In genomic region chr7:101905561-101906286, GRCm38 (mm10) we compare ENCODE assay signal across 8 mouse cellular contexts. TPM values are rescaled to one million over a fixed set of nuclear protein-coding genes. Genes with fewer than 3 reads are reported as not detected.
DNase-seq lines count a peak whose midpoint lies in the region; ATAC-seq and TF ChIP-seq lines count a peak whose summit lies in the region.

Gene Lamtor1 (plus strand): TSS chr7:101905904.

- H3K4me2 ChIP-seq in heart, embryonic 12.5 days: peak within 1 kb of the TSS; percentile 81
- peak within 1 kb of the TSS; percentile 56 for H3K4me2 ChIP-seq in kidney, postnatal 0 days (ENCODE audit: low read length)
- peak within 1 kb of the TSS; percentile 89 for H3K4me2 ChIP-seq in liver, embryonic 11.5 days
- H3K4me2 ChIP-seq in stomach, embryonic 14.5 days (replicated peaks; ENCODE audit: low read depth, low read length): peak within 1 kb of the TSS; percentile 78

- H3K9ac ChIP-seq in heart, embryonic 12.5 days: peak within 1 kb of the TSS; percentile 96
- H3K9ac ChIP-seq in kidney, postnatal 0 days (ENCODE audit: low read depth, low read length): peak within 1 kb of the TSS; percentile 83
- H3K9ac ChIP-seq in liver, embryonic 11.5 days (ENCODE audit: low read depth, low read length): peak within 1 kb of the TSS; percentile 77
- H3K9ac ChIP-seq in stomach, embryonic 14.5 days (replicated peaks; ENCODE audit: low read depth, low read length): peak within 1 kb of the TSS; percentile 81

- peak; percentile 95 for ATAC-seq in erythroid progenitor cell, adult 5-6 weeks (replicated peaks; ENCODE audit: low FRiP score, poor library complexity, severe bottlenecking)
- ATAC-seq in heart, embryonic 12.5 days (ENCODE audit: insufficient number of reproducible peaks, low FRiP score): peak; percentile 99
- peak; percentile 98 for ATAC-seq in kidney, postnatal 0 days (replicated peaks; ENCODE audit: low FRiP score, low read depth)
- peak; percentile 95 for ATAC-seq in liver, embryonic 11.5 days (replicated peaks; ENCODE audit: low FRiP score)
- ATAC-seq in stomach, embryonic 14.5 days (ENCODE audit: insufficient number of reproducible peaks, insufficient read depth, low FRiP score, low read depth): peak; percentile 97

- no peaks in the 10 kb centered on the region for H3K27me3 ChIP-seq in heart, embryonic 12.5 days (replicated peaks)
- H3K27me3 ChIP-seq in kidney, postnatal 0 days (ENCODE audit: insufficient read depth, low read length): no peaks in the 10 kb centered on the region
- H3K27me3 ChIP-seq in liver, embryonic 11.5 days (replicated peaks; ENCODE audit: control insufficient read depth, insufficient read depth, low read length): no peaks in the 10 kb centered on the region
- no peaks in the 10 kb centered on the region for H3K27me3 ChIP-seq in stomach, embryonic 14.5 days (ENCODE audit: control insufficient read depth, insufficient read depth, low read length)

- H3K9me3 ChIP-seq in heart, embryonic 12.5 days (replicated peaks): no peaks in the 10 kb centered on the region
- H3K9me3 ChIP-seq in kidney, postnatal 0 days (replicated peaks; ENCODE audit: low read length): no peaks in the 10 kb centered on the region
- H3K9me3 ChIP-seq in liver, embryonic 11.5 days (ENCODE audit: control insufficient read depth, low read length): no peaks in the 10 kb centered on the region
- no peaks in the 10 kb centered on the region for H3K9me3 ChIP-seq in stomach, embryonic 14.5 days (ENCODE audit: control insufficient read depth, low read depth, low read length)

- peaks cover 29% of the 10 kb centered on the region for H3K4me1 ChIP-seq in heart, embryonic 12.5 days (replicated peaks)
- peaks cover 4% of the 10 kb centered on the region; the same call in 1 of the 2 replicates for H3K4me1 ChIP-seq in kidney, postnatal 0 days (replicated peaks; ENCODE audit: insufficient read depth, low read length)
- peaks cover 13% of the 10 kb centered on the region for H3K4me1 ChIP-seq in liver, embryonic 11.5 days (replicated peaks; ENCODE audit: control insufficient read depth, insufficient read depth, low read length)
- peaks cover 13% of the 10 kb centered on the region; the same call in 1 of the 2 replicates for H3K4me1 ChIP-seq in stomach, embryonic 14.5 days (ENCODE audit: control insufficient read depth, insufficient read depth, low read length)

- H3K27ac ChIP-seq in heart, embryonic 12.5 days (ENCODE audit: poor library complexity, severe bottlenecking): peak within 1 kb of the TSS; percentile 98
- peak within 1 kb of the TSS; percentile 95 for H3K27ac ChIP-seq in kidney, postnatal 0 days
- peak within 1 kb of the TSS; percentile 87 for H3K27ac ChIP-seq in liver, embryonic 11.5 days (ENCODE audit: low read depth, low read length)
- peak within 1 kb of the TSS; percentile 96 for H3K27ac ChIP-seq in stomach, embryonic 14.5 days (ENCODE audit: low read length)

- H3K36me3 ChIP-seq in heart, embryonic 12.5 days: peaks cover 29% of the 10 kb centered on the region
- peaks cover 12% of the 10 kb centered on the region for H3K36me3 ChIP-seq in kidney, postnatal 0 days (ENCODE audit: insufficient read depth, low read length)
- peaks cover 13% of the 10 kb centered on the region; the same call in 1 of the 2 replicates for H3K36me3 ChIP-seq in liver, embryonic 11.5 days (ENCODE audit: control insufficient read depth, insufficient read depth, low read length)
- H3K36me3 ChIP-seq in stomach, embryonic 14.5 days (ENCODE audit: control insufficient read depth, insufficient read depth, low read length): peaks cover 16% of the 10 kb centered on the region

- peak; percentile 98 for DNase-seq in CD4-positive helper T cell, adult 2 months (ENCODE audit: low read depth, low spot score)
- DNase-seq in brain, embryonic 18.5 days (ENCODE audit: low read depth, low spot score): peak; percentile 98
- DNase-seq in kidney, postnatal 0 days (ENCODE audit: low spot score): peak; percentile 100
- DNase-seq in liver, embryonic 11.5 days (ENCODE audit: low spot score): peak; percentile 98
- DNase-seq in naive thymus-derived CD4-positive, alpha-beta T cell, adult 2 months (ENCODE audit: low read depth): peak; percentile 96

- WGBS in heart, embryonic 12.5 days: under 1% methylated on average over 61 of the region's 61 CpGs
- under 1% methylated on average over 61 of the region's 61 CpGs for WGBS in kidney, postnatal 0 days
- under 1% methylated on average over 61 of the region's 61 CpGs for WGBS in liver, embryonic 11.5 days
- WGBS in stomach, embryonic 14.5 days: under 1% methylated on average over 61 of the region's 61 CpGs

- no peak for TF ChIP-seq CTCF in kidney, postnatal 0 days (IDR thresholded peaks at IDR 0.05; ENCODE audit: low read depth)

- peak within 1 kb of the TSS; percentile 96 for H3K4me3 ChIP-seq in heart, embryonic 12.5 days
- H3K4me3 ChIP-seq in kidney, postnatal 0 days (replicated peaks; ENCODE audit: low read depth, low read length): peak within 1 kb of the TSS; percentile 65
- H3K4me3 ChIP-seq in liver, embryonic 11.5 days (ENCODE audit: low read depth, low read length): peak within 1 kb of the TSS; percentile 66
- peak within 1 kb of the TSS; percentile 79 for H3K4me3 ChIP-seq in stomach, embryonic 14.5 days (ENCODE audit: low read depth, low read length)

RNA-seq across cellular contexts. Expression of gene Lamtor1, which starts in this region (rescaled TPM):
- total RNA-seq in erythroid progenitor cell, adult 5-6 weeks (2015; ENCODE audit: low replicate concordance): 26.8 and 44.7 TPM in 2 replicates
- 19.9 and 28.5 TPM in 2 replicates for total RNA-seq in erythroid progenitor cell, adult 5-6 weeks (2017; ENCODE audit: low replicate concordance)
- polyA plus RNA-seq in heart, embryonic 12.5 days (2016; fragmentation: Nextera tagmentation; extraction: Ambion mirVana): 128 and 131 TPM in 2 replicates
- 164 and 165 TPM in 2 replicates for polyA plus RNA-seq in kidney, postnatal 0 days (2015; fragmentation: Nextera tagmentation; extraction: Ambion mirVana)
- polyA plus RNA-seq in liver, embryonic 11.5 days (2014; fragmentation: Nextera tagmentation; extraction: Ambion mirVana): 119 and 124 TPM in 2 replicates
- 148 and 159 TPM in 2 replicates for polyA plus RNA-seq in stomach, embryonic 14.5 days (2014; fragmentation: Nextera tagmentation; extraction: Ambion mirVana)

Comparison
In these comparisons a context has a peak if more than half of its experiments do, and no peak if none do; other contexts are left out.
1. Peak in every context shown above with its lines: DNase-seq, ATAC-seq, H3K4me3 ChIP-seq and H3K27ac ChIP-seq.